Mouse (Mus musculus) ES-CJ7 (cell line): Measurements from ENCODE around the gene Hlcs.

Experiments
- DNase-seq: peaks from one replicate; pipeline ENCODE4 v3.0.0; 2011; ENCODE audit warnings: low read depth, low spot score

Gene Hlcs

DNA sequence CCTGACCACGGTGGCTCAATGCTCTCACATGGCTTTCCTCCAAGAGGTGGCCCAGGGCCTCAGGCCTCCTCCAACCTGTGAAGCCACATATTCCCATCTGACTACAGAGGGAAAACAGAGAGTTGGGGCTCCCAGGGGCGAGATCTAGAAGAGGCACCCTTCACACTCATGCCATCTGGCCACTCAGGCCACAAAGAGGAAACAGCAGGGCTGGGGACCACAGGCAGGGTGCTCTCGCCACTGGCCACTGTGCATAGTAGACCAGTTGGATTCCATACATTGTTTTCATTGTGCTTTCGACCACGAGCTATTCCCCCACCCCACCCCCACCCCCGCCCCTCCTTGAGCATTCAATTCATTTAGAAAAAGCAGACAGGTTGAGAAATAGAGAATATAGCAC lies 151.4 kb downstream of the Hlcs start:
- DNase-seq, result no peak

DNA sequence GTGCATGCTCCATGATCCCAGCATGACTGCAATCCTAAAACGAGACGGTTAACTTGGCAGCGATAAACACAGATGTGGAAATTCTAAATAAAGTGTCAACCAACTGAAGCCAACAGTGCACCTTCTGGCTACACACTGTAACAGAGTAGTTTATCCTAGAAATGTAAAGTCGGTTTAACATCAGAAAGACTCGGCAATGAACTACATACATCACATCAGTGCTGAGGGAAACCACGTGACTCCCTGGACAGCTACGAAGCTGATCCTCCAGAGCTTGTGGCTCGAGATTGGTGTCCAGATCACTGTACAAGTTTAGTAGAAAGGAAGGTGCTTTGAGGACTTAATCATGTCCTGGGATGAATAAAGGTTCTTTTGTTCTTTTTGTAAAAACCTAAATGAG lies 155.6 kb downstream of the Hlcs start:
- no peak for DNase-seq

GRCm38 (mm10) chr16:94155041-94155653 lies 158.2 kb downstream of the Hlcs start:
- DNase-seq, result no peak

GRCm38 (mm10) chr16:94150125-94151103 lies 163.0 kb downstream of the Hlcs start:
- no peak for DNase-seq

- DNase-seq, result peak; percentile 20
Observed at GRCm38 (mm10) chr16:94148139-94148538, 165.2 kb downstream of the Hlcs start.

GRCm38 (mm10) chr16:94143325-94143724 lies 170.0 kb downstream of the Hlcs start:
- no peak for DNase-seq

- no peak for DNase-seq
Observed at GRCm38 (mm10) chr16:94140746-94141145, 172.6 kb downstream of the Hlcs start.

DNA sequence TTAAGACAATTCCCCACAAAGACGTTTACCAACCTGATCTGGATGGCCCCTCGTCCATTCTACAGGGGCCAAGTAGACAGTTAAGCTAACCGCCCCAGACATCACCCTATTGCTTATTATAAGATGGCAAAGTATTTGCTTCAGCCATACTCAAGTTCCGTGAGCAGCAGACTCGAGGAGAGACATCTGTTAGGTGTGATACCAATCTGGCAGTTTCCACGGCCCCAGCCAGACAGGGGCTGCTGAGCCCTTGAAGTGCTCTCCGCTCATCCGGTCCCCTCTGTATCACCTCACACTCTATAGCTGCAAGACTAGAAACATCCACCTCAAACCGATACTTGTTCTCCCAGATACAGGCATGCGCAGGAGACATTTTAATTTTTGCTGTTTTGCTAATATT lies 179.2 kb downstream of the Hlcs start:
- DNase-seq, result no peak

DNA sequence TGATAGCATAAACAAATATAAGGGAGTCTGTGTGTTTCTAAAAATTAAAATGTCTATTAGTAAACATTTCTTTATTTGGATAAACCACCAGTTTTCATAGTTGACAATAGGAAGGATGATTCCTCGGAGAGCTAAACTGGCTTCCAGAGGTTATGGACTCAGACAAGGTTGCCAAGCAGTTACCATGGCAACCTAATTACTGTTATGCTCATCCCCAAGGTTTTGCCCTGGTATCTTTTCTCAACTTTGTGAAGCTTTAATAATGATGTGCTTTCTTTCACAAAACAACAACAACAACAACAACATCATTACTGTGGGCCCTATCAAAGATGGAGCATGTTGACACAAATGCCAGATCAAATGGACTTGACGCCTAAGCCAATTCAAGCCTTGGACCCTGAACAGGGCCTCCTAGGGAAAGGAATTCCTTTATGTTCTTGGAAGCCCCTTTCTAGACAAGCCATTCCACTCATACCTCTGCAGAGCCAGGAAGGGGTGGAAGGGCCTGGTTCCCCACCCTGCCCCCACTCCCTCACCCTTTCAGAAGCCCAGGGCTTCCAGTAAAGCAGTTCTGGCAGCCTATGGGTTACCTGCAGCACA lies 185.0 kb downstream of the Hlcs start:
- no peak for DNase-seq

DNA sequence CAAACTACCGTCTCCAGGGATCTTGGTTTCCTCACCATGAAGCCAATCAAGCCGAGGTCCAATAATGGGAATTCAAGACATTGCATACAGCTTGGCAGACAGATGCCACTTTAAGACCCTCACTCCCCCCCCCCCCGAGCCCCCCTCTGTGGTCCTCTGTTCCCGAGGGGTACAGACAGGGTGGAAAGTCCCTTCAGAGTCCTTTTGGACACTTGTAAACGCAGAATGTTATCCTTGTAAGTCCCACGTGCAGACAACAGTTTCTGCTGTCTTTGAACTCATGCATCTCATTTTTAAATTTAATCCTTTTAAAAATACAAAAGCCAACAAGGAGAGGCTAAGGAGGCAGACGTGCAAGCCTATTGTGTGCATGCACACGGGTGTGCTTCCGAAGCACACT lies 187.2 kb downstream of the Hlcs start:
- no peak for DNase-seq

DNA sequence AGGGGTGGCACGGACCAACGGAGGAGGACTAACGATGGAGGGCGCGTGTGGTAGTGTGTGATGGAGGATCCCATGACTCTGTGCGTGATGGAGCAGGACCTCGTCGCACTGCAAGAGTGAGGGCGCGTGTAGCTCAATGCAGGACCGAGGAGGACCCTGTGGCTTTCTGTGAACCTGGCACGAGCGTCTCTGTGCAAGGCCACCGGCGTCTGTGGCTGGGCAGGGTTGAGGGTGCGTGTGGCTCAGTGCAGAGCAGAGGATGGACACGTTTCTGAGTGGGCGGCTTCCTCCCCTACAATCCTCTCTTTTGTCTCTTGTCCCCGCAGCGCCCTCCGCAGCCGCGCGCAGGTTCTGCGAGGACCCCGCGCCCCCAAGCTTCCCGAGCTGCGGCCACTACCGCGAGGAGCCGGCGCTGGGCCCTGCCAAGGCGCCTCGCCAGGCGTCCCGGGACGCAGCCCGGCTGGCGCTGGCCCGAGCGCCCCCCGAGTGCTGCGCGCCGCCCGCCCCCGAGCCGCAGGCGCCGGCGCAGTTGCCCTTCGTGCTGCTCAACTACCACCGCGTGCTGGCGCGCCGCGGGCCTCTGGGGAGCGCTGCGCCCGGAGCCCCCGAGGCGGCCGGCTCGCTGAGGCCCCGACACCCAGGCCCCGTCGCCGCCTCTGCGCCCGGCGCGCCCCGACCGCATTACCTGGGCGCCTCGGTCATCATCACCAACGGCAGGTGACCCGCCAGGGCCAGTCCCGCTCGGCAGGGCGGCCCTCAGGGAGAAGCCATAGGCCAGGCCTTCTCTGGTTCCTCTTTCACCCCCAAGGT lies 188.0 kb downstream of the Hlcs start:
- peak; percentile 24 for DNase-seq

- DNase-seq, result no peak
Observed at GRCm38 (mm10) chr16:94123247-94123646, 190.1 kb downstream of the Hlcs start.

DNA sequence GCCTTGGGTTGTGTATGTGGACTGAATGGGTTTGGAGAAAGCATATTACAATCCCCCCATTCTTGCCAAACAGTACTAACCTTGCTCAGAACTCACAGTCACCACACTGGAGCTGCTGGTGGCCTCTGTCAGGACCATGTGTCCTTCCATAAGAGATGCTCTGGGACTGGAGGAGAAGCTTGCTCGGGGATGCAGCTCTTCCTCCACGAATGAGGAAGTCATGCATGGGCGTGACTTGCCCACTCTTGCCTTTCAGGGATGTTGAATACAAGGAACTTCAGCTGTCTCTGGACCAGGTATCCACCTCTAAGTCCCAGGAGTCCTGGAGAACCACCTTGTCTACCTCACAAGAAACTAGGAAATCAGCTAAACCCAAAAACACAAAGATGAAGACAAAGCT lies 191.0 kb downstream of the Hlcs start:
- DNase-seq, result no peak

DNA sequence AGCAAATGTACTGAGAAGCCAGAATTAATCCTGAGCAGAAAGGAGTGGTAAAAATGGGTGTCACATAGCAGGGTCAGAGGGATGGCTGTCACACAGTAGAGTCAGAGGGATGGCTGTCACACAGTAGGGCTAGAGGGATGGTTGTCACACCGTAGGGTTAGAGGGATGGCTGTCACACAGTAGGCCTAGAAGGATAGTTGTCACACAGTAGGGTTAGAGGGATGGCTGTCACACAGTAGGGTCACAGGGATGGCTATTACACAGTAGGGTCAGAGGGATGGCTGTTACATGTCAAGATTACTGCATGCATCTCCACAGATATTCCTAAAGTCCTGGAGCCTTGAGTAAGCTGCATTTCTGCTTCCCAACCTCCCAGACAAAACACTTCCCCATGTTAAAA lies 195.0 kb downstream of the Hlcs start:
- no peak for DNase-seq

- no peak for DNase-seq
Observed at GRCm38 (mm10) chr16:94117333-94117732, 196.0 kb downstream of the Hlcs start.

DNA sequence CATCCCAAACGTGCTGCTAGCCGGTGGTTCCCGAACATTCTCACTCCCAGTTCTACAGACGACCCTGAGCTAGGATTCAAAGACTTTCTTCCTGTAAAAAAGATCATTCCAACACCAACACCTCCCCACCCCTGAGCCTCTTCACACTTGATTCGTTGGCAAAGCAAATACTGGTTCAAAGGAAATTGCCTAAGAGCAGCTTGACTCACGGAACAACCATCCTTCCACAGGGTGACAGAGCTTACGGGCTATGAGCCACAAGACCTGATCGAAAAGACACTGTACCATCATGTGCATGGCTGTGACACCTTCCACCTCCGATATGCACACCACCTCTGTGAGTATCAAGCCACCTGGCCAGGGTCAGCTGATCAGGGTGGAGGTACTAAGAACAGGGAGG lies 198.7 kb downstream of the Hlcs start:
- DNase-seq, result no peak

DNA sequence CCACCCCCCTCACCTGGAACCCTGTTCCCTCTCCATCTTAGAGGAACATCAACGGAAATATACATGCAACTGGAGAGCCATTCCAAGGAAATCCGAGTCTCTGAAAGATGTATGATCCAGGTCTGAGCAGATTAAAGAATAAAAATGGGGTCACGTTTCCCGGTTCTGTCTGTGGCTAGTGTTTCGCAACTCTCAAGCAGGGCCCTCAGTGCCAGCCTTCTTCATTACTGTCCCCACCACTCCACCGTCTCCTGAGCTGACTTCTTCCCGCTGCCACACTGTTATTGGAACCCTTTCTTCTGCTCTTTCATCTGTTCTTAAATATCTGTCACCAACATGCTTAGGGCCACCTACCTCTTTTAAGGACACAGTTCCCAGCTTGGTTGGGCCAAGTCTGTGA lies 200.2 kb downstream of the Hlcs start:
- no peak for DNase-seq

DNA sequence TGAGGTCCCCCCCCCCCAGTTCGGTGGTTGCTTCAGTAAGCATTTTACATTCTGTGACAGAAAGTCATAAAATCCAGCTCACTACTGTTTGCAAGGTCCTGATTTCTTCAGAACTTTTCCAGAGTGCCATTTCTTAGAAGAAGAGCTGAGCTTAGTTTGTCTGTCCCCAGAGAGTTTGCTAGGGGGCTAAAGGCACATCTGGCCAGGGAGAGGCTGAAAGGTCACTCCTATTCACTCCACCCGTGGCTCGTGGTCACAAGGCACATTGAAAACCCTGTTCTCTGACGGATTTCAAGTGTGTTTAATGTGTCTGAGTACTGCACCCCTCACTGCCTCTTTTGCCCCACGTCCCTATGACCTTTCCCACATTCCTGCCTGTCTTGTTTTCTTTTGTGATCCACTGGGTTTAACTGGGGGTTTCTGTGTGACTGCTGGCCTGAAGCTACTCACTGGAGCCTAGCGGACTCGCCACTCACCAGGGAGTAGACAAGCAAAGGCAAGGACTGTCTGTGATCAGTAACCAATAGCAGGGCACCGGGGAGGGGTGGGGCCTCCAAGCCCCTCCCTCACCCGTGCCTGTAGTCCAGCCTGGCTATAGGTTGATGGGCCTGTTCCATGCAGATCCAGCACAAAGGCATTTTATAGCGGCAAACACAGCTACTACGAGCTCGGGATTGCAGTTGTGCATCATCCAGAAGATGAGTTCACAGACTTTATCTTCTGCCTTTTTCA lies 215.5 kb downstream of the Hlcs start:
- peak; percentile 88 for DNase-seq

- no peak for DNase-seq
Observed at GRCm38 (mm10) chr16:94096479-94096878, 216.9 kb downstream of the Hlcs start.

DNA sequence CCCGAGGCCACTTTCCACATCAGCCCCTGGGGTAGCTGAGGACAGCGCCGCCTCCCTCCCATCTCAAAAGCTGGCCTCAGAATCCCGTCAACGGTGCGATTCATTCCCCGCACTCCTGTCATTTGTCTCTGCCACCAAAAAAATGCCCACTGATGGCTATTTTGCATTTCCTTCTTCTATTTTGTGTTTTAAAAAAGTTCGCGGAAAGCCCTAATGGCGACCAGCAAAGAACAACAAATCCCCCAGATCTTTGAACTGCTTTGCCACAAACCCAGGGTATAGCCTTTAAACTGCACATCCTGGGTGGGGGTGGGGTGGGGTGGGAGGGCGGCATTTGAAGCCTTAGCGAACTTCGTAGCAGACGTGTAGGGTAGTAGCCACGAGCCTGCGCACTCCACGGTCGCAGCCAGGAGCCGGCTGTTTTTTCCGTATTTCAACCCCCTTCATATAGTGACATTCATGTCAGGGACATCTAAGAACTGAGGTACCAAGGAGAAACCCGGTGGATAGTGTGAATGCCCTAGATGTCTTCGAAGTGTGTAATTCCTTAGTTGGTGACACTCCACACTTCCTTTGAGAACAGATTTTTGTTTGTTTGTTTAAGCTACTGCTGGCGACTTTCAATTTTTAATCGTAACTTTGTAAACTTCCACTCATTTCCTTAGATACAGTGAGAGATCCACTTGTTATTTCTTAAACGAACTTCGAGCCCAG lies 218.1 kb downstream of the Hlcs start:
- peak; percentile 51 for DNase-seq
